Mouse (Mus musculus): ENCODE data around the gene Trex1. TPM values are rescaled to one million over a fixed set of nuclear protein-coding genes. Genes with fewer than 3 reads are reported as not detected.

Trex1 gene
- polyA plus RNA-seq, 1 experiment: not detected

GRCm38 (mm10) chr9:109093786-109094552 is 34.4 kb upstream of the Trex1 start:
- no peak overlapping the region for H3K4me3 ChIP-seq (ENCODE audit: insufficient read depth, low read depth, low read length)
- 43% methylated on average over 11 of the region's 11 CpGs for WGBS
- peaks cover 32% of the 10 kb centered on the region for H3K4me1 ChIP-seq (ENCODE audit: control insufficient read depth, insufficient read depth, low read length)
- no peak overlapping the region for H3K27ac ChIP-seq (ENCODE audit: insufficient read depth, low read depth, low read length)
- TF ChIP-seq CTCF (IDR thresholded peaks at IDR 0.05; ENCODE audit: insufficient read depth, low read depth, low read length) (no peak), POLR2A (IDR thresholded peaks at IDR 0.05; ENCODE audit: insufficient read depth, low read depth, low read length) (no peak)

GRCm38 (mm10) chr9:109092799-109093198 is 33.3 kb upstream of the Trex1 start:
- Histone ChIP-seq H3K27ac (ENCODE audit: insufficient read depth, low read depth, low read length) (no peak overlapping the region), H3K4me1 (ENCODE audit: control insufficient read depth, insufficient read depth, low read length) (peaks cover 25% of the 10 kb centered on the region), H3K4me3 (ENCODE audit: insufficient read depth, low read depth, low read length) (no peak overlapping the region)
- TF ChIP-seq CTCF (IDR thresholded peaks at IDR 0.05; ENCODE audit: insufficient read depth, low read depth, low read length) (no peak), POLR2A (IDR thresholded peaks at IDR 0.05; ENCODE audit: insufficient read depth, low read depth, low read length) (no peak)
- WGBS: 75% methylated on average over 6 of the region's 6 CpGs

GRCm38 (mm10) chr9:109091802-109092201 is 32.3 kb upstream of the Trex1 start:
- Histone ChIP-seq H3K4me3 (ENCODE audit: insufficient read depth, low read depth, low read length) (no peak overlapping the region), H3K27ac (ENCODE audit: insufficient read depth, low read depth, low read length) (no peak overlapping the region), H3K4me1 (ENCODE audit: control insufficient read depth, insufficient read depth, low read length) (peaks cover 20% of the 10 kb centered on the region)
- TF ChIP-seq CTCF (IDR thresholded peaks at IDR 0.05; ENCODE audit: insufficient read depth, low read depth, low read length) (no peak), POLR2A (IDR thresholded peaks at IDR 0.05; ENCODE audit: insufficient read depth, low read depth, low read length) (no peak)
- 91% methylated on average over 8 of the region's 8 CpGs for WGBS

GRCm38 (mm10) chr9:109090446-109090845 is 30.9 kb upstream of the Trex1 start:
- Histone ChIP-seq H3K4me3 (ENCODE audit: insufficient read depth, low read depth, low read length) (no peak overlapping the region), H3K4me1 (ENCODE audit: control insufficient read depth, insufficient read depth, low read length) (peaks cover 11% of the 10 kb centered on the region), H3K27ac (ENCODE audit: insufficient read depth, low read depth, low read length) (no peak overlapping the region)
- WGBS: 35% methylated on average over 15 of the region's 15 CpGs
- no peak for TF ChIP-seq CTCF (IDR thresholded peaks at IDR 0.05; ENCODE audit: insufficient read depth, low read depth, low read length)
- no peak for TF ChIP-seq POLR2A (IDR thresholded peaks at IDR 0.05; ENCODE audit: insufficient read depth, low read depth, low read length)

GRCm38 (mm10) chr9:109087987-109088386 is 28.5 kb upstream of the Trex1 start:
- 5% methylated on average over 5 of the region's 5 CpGs for WGBS
- no peak overlapping the region for H3K27ac ChIP-seq (ENCODE audit: insufficient read depth, low read depth, low read length)
- TF ChIP-seq CTCF (IDR thresholded peaks at IDR 0.05; ENCODE audit: insufficient read depth, low read depth, low read length): no peak
- TF ChIP-seq POLR2A (IDR thresholded peaks at IDR 0.05; ENCODE audit: insufficient read depth, low read depth, low read length): no peak
- H3K4me1 ChIP-seq (ENCODE audit: control insufficient read depth, insufficient read depth, low read length): peaks cover 2% of the 10 kb centered on the region
- no peak overlapping the region for H3K4me3 ChIP-seq (ENCODE audit: insufficient read depth, low read depth, low read length)

GRCm38 (mm10) chr9:109084922-109085321 is 25.4 kb upstream of the Trex1 start:
- whole genome bisulfite sequencing: 7% methylated on average over 2 of the region's 2 CpGs

GRCm38 (mm10) chr9:109082124-109082800 is 22.7 kb upstream of the Trex1 start, which contains the start of the genes Ccdc51 and Tma7:
Gene Ccdc51, plus strand, starts transcription at chr9:109082493.
Gene Tma7, minus strand, starts transcription at chr9:109082587.
- TF ChIP-seq CTCF (IDR thresholded peaks at IDR 0.05; ENCODE audit: insufficient read depth, low read depth, low read length): no peak
- TF ChIP-seq POLR2A (IDR thresholded peaks at IDR 0.05; ENCODE audit: insufficient read depth, low read depth, low read length): peak; percentile 39
- H3K4me1 ChIP-seq (ENCODE audit: control insufficient read depth, insufficient read depth, low read length): peaks cover 3% of the 10 kb centered on the region
- peak within 1 kb of the TSS; percentile 90 for H3K4me3 ChIP-seq (ENCODE audit: insufficient read depth, low read depth, low read length)
- peak within 1 kb of the TSS; percentile 38 for H3K27ac ChIP-seq (ENCODE audit: insufficient read depth, low read depth, low read length)
- WGBS: under 1% methylated on average over 37 of the region's 37 CpGs

More at GRCm38 (mm10) chr9:109084922-109085321, 25.4 kb upstream of the Trex1 start:
- Histone ChIP-seq H3K27ac (ENCODE audit: insufficient read depth, low read depth, low read length) (no peak overlapping the region), H3K4me1 (ENCODE audit: control insufficient read depth, insufficient read depth, low read length) (peaks cover 3% of the 10 kb centered on the region), H3K4me3 (ENCODE audit: insufficient read depth, low read depth, low read length) (no peak overlapping the region)
- TF ChIP-seq POLR2A (IDR thresholded peaks at IDR 0.05; ENCODE audit: insufficient read depth, low read depth, low read length): no peak
- TF ChIP-seq CTCF (IDR thresholded peaks at IDR 0.05; ENCODE audit: insufficient read depth, low read depth, low read length): no peak

GRCm38 (mm10) chr9:109081749-109082123 is 22.2 kb upstream of the Trex1 start:
- 5% methylated on average over 11 of the region's 11 CpGs for WGBS
- peak overlapping the region; percentile 27; the same call in 1 of the 2 replicates for H3K27ac ChIP-seq (ENCODE audit: insufficient read depth, low read depth, low read length)

GRCm38 (mm10) chr9:109080516-109080915 is 21.0 kb upstream of the Trex1 start:
- Histone ChIP-seq H3K4me3 (ENCODE audit: insufficient read depth, low read depth, low read length) (no peak overlapping the region), H3K4me1 (ENCODE audit: control insufficient read depth, insufficient read depth, low read length) (peaks cover 3% of the 10 kb centered on the region), H3K27ac (ENCODE audit: insufficient read depth, low read depth, low read length) (no peak overlapping the region)
- TF ChIP-seq POLR2A (IDR thresholded peaks at IDR 0.05; ENCODE audit: insufficient read depth, low read depth, low read length) (no peak), CTCF (IDR thresholded peaks at IDR 0.05; ENCODE audit: insufficient read depth, low read depth, low read length) (no peak)
- WGBS: 73% methylated on average over 3 of the region's 3 CpGs

More at GRCm38 (mm10) chr9:109081749-109082123, 22.2 kb upstream of the Trex1 start:
- H3K4me1 ChIP-seq (ENCODE audit: control insufficient read depth, insufficient read depth, low read length): peaks cover 3% of the 10 kb centered on the region
- no peak for TF ChIP-seq CTCF (IDR thresholded peaks at IDR 0.05; ENCODE audit: insufficient read depth, low read depth, low read length)
- no peak for TF ChIP-seq POLR2A (IDR thresholded peaks at IDR 0.05; ENCODE audit: insufficient read depth, low read depth, low read length)
- H3K4me3 ChIP-seq (ENCODE audit: insufficient read depth, low read depth, low read length): peak overlapping the region; percentile 90
